Mouse (Mus musculus): ENCODE measurements around the gene Fgfr2.

DNA sequence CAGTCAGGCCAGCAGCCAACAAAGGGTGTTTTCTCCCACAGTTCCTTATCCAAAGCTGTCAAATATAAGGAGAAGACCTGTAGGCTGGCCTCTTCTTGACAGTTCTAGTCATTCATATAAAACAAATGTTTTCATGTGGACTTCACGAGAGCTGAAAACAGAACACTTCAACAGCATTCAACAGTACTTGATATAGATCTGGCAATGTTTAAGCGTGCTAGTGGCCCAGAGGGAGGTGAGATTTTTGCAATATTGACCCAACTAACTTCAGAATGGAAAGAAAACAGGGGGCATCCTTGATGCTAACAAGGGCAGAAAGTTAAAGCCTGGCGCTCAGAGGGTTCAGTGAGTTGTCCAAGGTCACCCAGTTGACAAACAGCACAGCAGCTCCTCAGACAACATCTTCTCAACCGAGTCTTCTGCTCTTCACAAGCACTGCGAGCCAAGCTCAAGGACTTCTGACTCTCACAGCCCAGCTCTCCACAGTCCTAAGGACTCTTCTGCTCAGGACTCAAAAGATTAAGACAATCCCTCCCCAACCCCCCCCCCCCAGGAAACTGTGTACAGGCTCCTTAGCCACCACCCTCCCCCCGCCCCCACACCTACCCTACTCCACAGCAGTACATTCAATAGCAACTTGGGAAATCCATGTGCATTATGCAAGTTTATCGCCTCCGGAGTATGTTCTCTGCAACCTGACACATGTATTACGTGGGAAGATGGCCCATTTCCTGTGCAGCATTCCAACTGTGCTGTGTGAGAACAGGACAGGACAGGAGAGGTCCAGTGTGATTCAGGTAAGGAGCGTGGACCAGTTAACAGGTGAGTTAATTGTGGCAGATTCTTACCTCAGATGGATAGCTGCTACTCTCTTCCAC is 703.5 kb downstream of the Fgfr2 start:
- TF ChIP-seq POLR2A (IDR thresholded peaks at IDR 0.05; ENCODE audit: borderline replicate concordance, extremely low read depth, low read depth, low read length) (no peak), CTCF (IDR thresholded peaks at IDR 0.05; ENCODE audit: insufficient read depth, low read length) (no peak)
